Mouse (Mus musculus): ENCODE results near the gene Gpkow. TPM values are rescaled to one million over a fixed set of nuclear protein-coding genes. Genes with fewer than 3 reads are reported as not detected.

Gpkow gene
- 10 to 100 TPM; 30.3 to 38.9 TPM for total RNA-seq (2023)

DNA sequence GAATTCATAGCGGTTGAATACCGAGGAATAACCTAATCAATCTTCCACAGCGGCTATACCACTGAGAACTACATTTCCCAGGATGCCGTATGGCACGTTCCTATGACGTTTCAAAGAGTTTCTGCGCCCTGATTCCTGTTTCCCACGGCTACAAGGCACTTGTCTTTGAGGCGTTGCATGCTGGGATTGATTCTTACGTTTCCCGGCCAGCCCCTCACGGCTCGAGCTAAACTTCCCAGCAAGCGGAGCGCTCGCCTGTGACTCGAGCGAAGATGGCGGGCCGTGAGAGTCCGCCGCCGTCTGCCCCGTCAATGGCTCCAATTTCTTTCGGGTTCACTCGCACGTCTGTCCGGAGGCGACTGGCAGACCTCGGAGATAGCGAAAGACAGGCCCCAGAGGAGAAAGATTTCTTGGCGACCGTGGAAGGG lies at the start of gene Gpkow:
Gene Gpkow, plus strand, starts transcription at position 178 of the 428 bp plus-strand sequence.

DNA sequence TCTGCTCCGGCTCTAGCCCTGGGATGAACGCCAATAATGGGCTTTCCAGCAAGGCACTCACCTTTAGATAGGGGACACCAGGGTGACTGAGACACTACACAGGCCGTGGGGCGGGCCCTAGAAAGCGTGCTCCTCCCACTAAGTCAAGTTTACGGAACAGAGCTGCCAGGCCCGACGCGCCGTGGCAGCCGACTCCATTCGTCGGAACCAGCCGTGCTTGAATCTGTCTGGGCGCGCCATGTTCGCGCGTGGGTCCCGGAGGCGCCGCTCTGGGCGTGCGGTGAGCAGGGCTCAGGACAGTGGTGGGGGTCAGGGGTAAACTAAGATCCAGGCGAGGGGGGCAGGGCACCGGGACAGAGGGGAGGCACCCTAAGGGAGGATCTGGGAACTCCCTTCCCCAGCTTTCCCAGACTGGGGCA lies 39.7 kb upstream of the Gpkow start, which contains the start of gene Prickle3:
Gene Prickle3, plus strand, starts transcription at position 40 of the 419 bp plus-strand sequence.

DNA sequence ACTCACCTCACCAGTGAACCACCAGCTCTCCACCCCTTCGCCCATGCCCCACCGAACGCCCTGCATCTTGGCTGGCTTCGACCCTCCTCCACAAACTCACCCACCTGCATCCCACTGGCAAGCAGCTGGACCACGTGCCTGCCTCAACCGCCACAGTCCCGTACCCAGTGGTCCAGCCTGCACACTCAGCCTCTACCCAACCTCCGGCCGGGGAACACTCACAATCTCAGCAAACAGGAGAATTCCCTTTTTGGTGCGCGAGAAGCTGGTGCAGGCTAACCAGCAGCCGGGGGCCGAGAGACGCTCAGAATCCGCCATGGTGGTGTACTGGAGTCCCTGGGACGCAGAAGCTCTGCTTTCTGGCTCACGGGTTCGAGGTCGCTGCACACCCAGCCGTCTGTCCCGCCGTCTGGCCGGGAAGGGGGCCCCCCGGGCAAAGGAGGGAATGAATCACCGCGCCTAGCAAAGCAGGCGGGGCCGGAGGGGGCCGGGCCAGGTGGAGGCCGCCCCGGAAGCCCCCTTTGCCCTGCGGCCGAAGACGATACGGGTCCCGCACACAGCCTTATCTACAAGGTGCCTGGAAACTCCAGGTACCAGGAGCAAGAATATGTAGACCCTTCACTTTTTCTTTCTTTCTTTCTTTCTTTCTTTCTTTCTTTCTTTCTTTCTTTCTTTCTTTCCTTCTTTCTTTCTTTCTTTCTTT lies 25.9 kb upstream of the Gpkow start, which contains the start of gene Plp2:
Gene Plp2, minus strand, starts transcription at position 470 of the 703 bp plus-strand sequence.

DNA sequence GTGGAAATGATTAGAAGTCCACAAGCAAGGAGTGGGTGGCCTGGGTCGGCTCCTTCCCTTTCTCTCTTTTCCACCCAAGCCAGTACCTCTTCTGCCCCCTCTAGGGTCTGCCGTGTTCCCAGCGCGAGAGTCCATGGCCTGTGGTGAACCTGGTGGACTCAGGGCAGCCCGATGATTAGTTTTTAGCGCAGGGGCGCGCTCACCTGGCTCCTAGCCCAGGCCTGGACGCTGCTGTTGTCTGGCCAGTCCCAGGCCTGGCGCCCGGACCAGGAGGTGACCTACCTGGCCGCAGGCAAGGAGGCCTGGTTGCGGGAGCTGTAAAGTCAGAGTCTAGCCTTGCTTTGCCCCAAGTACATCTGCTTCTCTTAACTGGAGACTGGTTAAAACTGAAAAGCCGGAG lies 16.1 kb upstream of the Gpkow start, which contains the start of gene Magix:
Gene Magix, minus strand, starts transcription at position 388 of the 400 bp plus-strand sequence.

DNA sequence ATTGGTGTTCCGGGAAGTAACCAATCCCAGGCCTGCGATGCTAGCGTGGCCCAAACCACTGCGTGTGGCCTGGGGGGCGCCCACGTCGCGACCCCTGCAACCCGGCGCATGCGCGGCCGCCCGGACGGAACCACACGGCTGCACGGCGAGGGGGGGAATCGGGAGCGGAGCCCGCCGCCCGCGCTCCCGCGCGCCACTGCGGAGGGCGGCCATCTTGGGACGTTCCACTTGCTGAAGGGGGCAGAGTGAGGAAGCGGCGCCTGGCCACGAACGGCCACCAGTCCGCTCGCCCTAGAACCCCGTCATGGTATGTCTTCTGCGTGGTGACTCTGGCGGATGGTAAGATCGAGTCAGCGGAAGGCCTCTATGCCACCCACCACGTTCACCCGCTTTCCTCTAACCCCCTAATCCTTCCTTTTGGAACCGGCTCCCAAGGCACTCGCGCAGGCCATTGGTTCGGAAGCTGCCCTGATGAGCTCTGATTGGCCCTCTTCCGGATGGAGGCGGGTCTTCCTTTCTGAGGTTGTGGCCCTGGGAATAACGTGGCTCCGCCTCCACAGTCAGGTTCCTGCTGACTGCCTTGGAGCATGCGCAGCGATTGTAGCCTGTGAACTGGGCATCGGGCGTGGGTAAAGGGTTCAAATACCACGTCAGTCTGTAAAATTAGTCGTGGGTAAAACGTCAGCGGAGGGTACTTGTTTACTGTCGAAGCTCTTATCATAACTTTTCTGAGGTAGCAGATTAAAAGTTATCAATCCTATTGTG lies 17.4 kb downstream of the Gpkow start, which contains the start of gene Wdr45:
Gene Wdr45, plus strand, starts transcription at position 199 of the 765 bp plus-strand sequence.

DNA sequence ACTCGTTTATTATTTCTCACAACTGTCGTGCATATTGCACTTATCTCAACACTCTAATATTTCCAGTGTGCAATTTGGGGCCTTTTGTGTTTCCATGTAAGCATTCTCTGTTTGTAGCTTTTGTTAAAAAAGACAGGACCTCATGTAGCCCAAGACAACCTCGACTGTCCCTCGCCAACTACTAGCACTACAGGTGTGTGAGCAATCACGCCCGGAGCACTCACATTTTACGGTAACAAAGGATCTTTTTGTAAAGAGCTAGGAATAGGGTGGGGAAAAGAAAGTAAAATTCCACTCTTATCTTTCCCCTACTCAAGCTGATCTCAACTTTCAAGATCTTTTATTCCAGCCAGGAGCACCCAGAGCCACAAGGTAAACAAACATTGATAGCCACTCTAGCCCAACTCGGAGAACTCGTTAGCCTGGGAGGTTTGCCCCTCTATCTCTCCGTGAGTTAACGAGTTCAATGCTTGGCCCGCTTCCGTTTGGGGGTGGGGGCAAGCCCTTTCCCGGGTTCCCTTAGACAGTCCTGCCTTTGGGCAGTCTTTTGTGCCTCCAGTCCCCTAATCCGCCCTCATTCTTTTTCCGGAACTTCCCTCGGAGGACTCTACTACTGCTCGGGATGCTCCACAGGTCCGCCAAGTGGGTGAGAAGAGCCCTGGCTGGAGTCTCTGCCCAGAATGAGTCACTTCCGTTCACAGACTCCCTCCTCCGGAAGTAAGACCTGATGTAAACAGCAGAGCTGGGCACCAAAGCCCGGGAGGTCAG lies 24.8 kb downstream of the Gpkow start, which contains the start of gene Gm45208:
Gene Gm45208, plus strand, starts transcription at position 732 of the 768 bp plus-strand sequence.

DNA sequence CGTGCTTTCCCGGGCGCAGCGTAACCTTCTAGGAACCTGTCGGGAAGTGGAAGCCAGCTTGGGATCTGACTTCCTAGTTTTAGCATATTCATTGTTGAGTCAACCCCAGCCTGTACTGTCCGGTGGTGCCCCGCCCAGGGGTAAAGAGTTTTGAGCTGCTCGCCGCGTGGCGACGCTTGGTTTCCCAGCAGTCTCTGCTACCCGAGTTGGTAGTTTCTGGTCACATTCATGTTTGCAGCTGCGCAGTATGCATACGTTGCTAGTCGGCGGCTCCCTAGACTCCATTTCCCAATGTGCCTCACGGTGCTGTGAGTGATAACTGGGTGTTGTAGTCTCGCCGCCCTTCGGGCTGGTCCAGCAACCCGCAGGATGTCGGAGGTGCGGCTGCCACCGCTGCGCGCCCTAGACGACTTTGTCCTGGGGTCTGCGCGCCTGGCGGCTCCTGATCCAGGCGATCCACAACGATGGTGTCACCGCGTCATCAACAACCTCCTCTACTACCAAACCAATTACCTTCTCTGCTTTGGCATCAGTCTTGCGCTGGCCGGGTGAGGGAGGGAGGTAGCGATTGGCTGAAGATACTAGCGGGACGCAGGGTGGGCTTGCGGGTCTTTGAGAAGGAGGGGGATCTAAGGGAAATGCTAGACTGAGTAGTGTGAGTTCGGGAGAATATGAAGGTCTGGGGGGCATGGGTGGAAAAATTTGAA lies 31.4 kb downstream of the Gpkow start, which contains the start of gene Praf2:
Gene Praf2, plus strand, starts transcription at position 225 of the 707 bp plus-strand sequence.

DNA sequence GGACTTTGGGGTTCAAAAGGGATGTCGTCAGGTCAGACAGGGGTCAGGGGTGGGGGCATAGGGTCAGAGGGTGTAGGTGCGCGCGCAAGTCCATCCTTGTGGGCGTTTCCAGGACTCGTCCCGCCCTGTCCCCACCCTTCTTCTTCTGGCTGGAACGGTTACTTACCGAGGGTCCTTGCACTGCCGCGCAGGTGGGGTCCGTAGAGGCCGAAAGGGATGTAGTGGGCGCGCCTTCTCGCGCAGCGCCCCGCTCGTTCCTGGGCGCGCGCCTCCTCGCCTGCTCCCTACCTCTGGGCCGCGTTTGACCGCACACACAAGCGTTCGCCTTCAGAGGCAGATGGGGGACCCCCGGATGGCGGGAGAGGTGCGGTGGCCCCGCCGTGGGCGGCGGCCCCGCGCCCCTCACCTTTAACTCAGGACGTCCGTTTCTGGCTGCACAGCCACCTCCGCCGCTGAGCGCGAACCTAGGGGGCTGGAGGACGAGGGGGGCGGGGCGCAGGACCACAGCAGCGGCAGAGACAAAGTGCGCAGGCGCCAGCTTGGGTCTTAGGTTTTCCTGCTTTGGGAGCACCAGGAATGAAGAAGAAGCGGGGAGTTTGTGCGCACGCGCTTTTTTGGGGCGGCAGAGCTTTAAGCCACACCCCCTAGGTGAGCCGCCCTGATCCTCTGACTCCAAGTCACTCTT lies 53.6 kb downstream of the Gpkow start, which contains the start of gene Ccdc120:
Gene Ccdc120, minus strand, starts transcription at position 474 of the 685 bp plus-strand sequence.

Other genes starting within 250 kb of the Gpkow start
- gene Foxp3, start 123.5 kb upstream of the Gpkow start, total RNA-seq (2023): under 1 TPM in 1 of 2 experiments, not detected in 1; 0.58 TPM
- gene Ppp1r3f, start 122.8 kb upstream of the Gpkow start, total RNA-seq (2023): 1 to 10 TPM; 1.3 to 1.6 TPM
- gene Ccdc22, start 91.6 kb upstream of the Gpkow start, total RNA-seq (2023): 10 to 100 TPM; 17.3 to 20.8 TPM
- under 1 TPM; 0.24 to 0.49 TPM for gene Cacna1f, start 90.0 kb upstream of the Gpkow start, total RNA-seq (2023)
- gene Syp, start 58.7 kb upstream of the Gpkow start, total RNA-seq (2023): 1 to 10 TPM; 1.3 to 2.0 TPM
- gene Prickle3, start 39.9 kb upstream of the Gpkow start, total RNA-seq (2023): 10 to 100 TPM; 39.8 to 50.1 TPM
- 100 to 1,000 TPM; 469 to 499 TPM for gene Plp2, start 25.7 kb upstream of the Gpkow start, total RNA-seq (2023)
- gene Magix, start 15.9 kb upstream of the Gpkow start, total RNA-seq (2023): under 1 TPM; 0.27 to 0.35 TPM
- 10 to 100 TPM; 46.7 to 57.0 TPM for gene Wdr45, start 17.2 kb downstream of the Gpkow start, total RNA-seq (2023)
- gene Gm45208, start 25.1 kb downstream of the Gpkow start, total RNA-seq (2023): not detected
- 1 to 10 TPM; 3.8 to 5.6 TPM for gene Praf2, start 31.3 kb downstream of the Gpkow start, total RNA-seq (2023)
- gene Ccdc120, start 53.8 kb downstream of the Gpkow start, total RNA-seq (2023): under 1 TPM in 1 of 2 experiments, not detected in 1; 0.18 TPM
- 10 to 100 TPM; 63.8 to 76.2 TPM for gene Tfe3, start 65.4 kb downstream of the Gpkow start, total RNA-seq (2023)
- gene Gripap1, start 92.6 kb downstream of the Gpkow start, total RNA-seq (2023): 100 to 1,000 TPM; 135 to 144 TPM
- gene Kcnd1, start 125.2 kb downstream of the Gpkow start, total RNA-seq (2023): 1 to 10 TPM; 1.3 to 5.8 TPM
- gene Otud5, start 144.2 kb downstream of the Gpkow start, total RNA-seq (2023): 100 to 1,000 TPM; 115 to 130 TPM
- 1 to 10 TPM; 4.4 to 5.6 TPM for gene Pim2, start 181.1 kb downstream of the Gpkow start, total RNA-seq (2023)
- gene Slc35a2, start 186.9 kb downstream of the Gpkow start, total RNA-seq (2023): 10 to 100 TPM; 15.6 to 23.7 TPM
- 10 to 100 TPM; 37.7 to 43.9 TPM for gene Pqbp1, start 202.1 kb downstream of the Gpkow start, total RNA-seq (2023)
- gene Timm17b, start 202.2 kb downstream of the Gpkow start, total RNA-seq (2023): 10 to 100 TPM; 48.6 to 57.2 TPM
- not detected for gene Gm10491, start 210.7 kb downstream of the Gpkow start, total RNA-seq (2023)
- not detected for gene Gm10490, start 212.4 kb downstream of the Gpkow start, total RNA-seq (2023)
- gene Pcsk1n, start 222.7 kb downstream of the Gpkow start, total RNA-seq (2023): not detected
- not detected for gene Eras, start 231.5 kb downstream of the Gpkow start, total RNA-seq (2023)